Mouse (Mus musculus) limb, embryonic 12.5 days (tissue): Measurements from ENCODE around the gene Nbr1. TPM values are rescaled to one million over a fixed set of nuclear protein-coding genes. Genes with fewer than 3 reads are reported as not detected.
A peak's percentile ranks its signal among the peaks of the same experiment; 100 is the strongest.
"Not testable (repeated sequence)": the region's sequence is repeated elsewhere in the genome, so short reads cannot be mapped to it uniquely, and the experiment has no call there.

Source experiments
- ATAC-seq: fragments of 200-750 bp; cut with Nextera tagmentation; 2 replicates; pipeline ENCODE4 v1.8.0; 2017; ENCODE audit warnings: low read depth, moderate TSS enrichment; ENCODE audit not compliant: insufficient number of reproducible peaks, insufficient read depth, low FRiP score, low TSS enrichment
- H3K27ac ChIP-seq: fragments of 300-500 bp; sonication (generic); 2 replicates; pipeline ENCODE4 v1.5.1; 2016; ENCODE audit warnings: mild to moderate bottlenecking, moderate library complexity
- H3K27me3 ChIP-seq: fragments of 300-500 bp; sonication (generic); 2 replicates; pipeline ENCODE4 v1.6.1; 2016; ENCODE audit warnings: mild to moderate bottlenecking, moderate library complexity
- H3K36me3 ChIP-seq: fragments of 300-500 bp; sonication (generic); 2 replicates; pipeline ENCODE4 v1.6.1; 2016; ENCODE audit warnings: mild to moderate bottlenecking, moderate library complexity
- H3K4me1 ChIP-seq: fragments of 300-500 bp; sonication (generic); replicated peaks from 2 replicates; pipeline ENCODE4 v1.6.1; 2016
- H3K4me2 ChIP-seq: fragments of 300-500 bp; sonication (generic); 2 replicates; pipeline ENCODE4 v1.6.1; 2016; ENCODE audit warnings: mild to moderate bottlenecking, moderate library complexity
- H3K4me3 ChIP-seq: fragments of 300-500 bp; sonication (generic); replicated peaks from 2 replicates; pipeline ENCODE4 v1.5.1; 2016; ENCODE audit warnings: mild to moderate bottlenecking
- H3K9ac ChIP-seq: fragments of 300-500 bp; sonication (generic); replicated peaks from 2 replicates; pipeline ENCODE4 v1.6.1; 2016; ENCODE audit warnings: mild to moderate bottlenecking, moderate library complexity
- H3K9me3 ChIP-seq: fragments of 300-500 bp; sonication (generic); 2 replicates; pipeline ENCODE4 v1.6.1; 2016; ENCODE audit warnings: mild to moderate bottlenecking, moderate library complexity
- WGBS: fragments of 180-500 bp; shearing (Covaris S2); methylation state at CpG from one replicate; pipeline ENCODE4 v1.1.7; 2016; 5-methylcytosine and 5-hydroxymethylcytosine counted together
- polyA plus RNA-seq: library from polyadenylated mRNA; unstranded; fragments of >200 nt; fragmentation: Nextera tagmentation; extraction: Ambion mirVana; gene quantifications from 2 replicates; pipeline ENCODE4 v1.2.1, GENCODE M21; 2016

The Nbr1 gene
- polyA plus RNA-seq, 1 experiment from 2014 or later = 83.8 TPM

GRCm38 (mm10) chr11:101626995-101627856 lies 75.3 kb downstream of the Nbr1 start, which contains the start of gene Rdm1:
TSS of gene Rdm1 (plus strand) at chr11:101627195.
- Histone ChIP-seq H3K36me3 (no peaks in the 10 kb centered on the region), H3K4me3 (peak within 1 kb of the TSS; percentile 50), H3K4me1 (0 out of 2 replicates have a peak, but pooled peaks cover 2% of the 10 kb centered on the region), H3K9me3 (no peaks in the 10 kb centered on the region), H3K4me2 (peak within 1 kb of the TSS; percentile 64), H3K9ac (peak within 1 kb of the TSS; percentile 76), H3K27me3 (no peaks in the 10 kb centered on the region), H3K27ac (peak within 1 kb of the TSS; percentile 99)
- ATAC-seq = peak; percentile 93
- under 1% methylated on average over 34 of the region's 34 CpGs for WGBS

GRCm38 (mm10) chr11:101627857-101628559 lies 76.1 kb downstream of the Nbr1 start:
- under 1% methylated on average over 33 of the region's 33 CpGs for WGBS
- Histone ChIP-seq H3K27me3 (no peaks in the 10 kb centered on the region), H3K36me3 (0 out of 2 replicates have a peak, but pooled peaks cover 2% of the 10 kb centered on the region), H3K9ac (peak overlapping the region; percentile 76), H3K4me3 (peak overlapping the region; percentile 50), H3K27ac (peak overlapping the region; percentile 98), H3K4me2 (peak overlapping the region; percentile 64), H3K4me1 (0 out of 2 replicates have a peak, but pooled peaks cover 2% of the 10 kb centered on the region), H3K9me3 (no peaks in the 10 kb centered on the region)
- peak; percentile 66 for ATAC-seq

GRCm38 (mm10) chr11:101628733-101629417 lies 76.9 kb downstream of the Nbr1 start:
- not testable (repeated sequence) for H3K27me3 ChIP-seq, H3K4me1 ChIP-seq, H3K36me3 ChIP-seq, ATAC-seq, H3K9ac ChIP-seq, H3K9me3 ChIP-seq
- Histone ChIP-seq H3K27ac (0 out of 2 replicates have a peak overlapping the region, but pooled peaks have one; percentile 98), H3K4me3 (peak overlapping the region; percentile 50), H3K4me2 (peak overlapping the region; percentile 64)
- 75% methylated on average over 4 of the region's 5 CpGs for WGBS

Other genes with a start within 250 kb of the Nbr1 start
- 126 and 129 TPM in 2 replicates for gene Becn1, start 249.9 kb upstream of the Nbr1 start, polyA plus RNA-seq
- 154 and 167 TPM in 2 replicates for gene Psme3, start 235.9 kb upstream of the Nbr1 start, polyA plus RNA-seq
- gene Aoc2, start 227.1 kb upstream of the Nbr1 start, polyA plus RNA-seq = 2.0 and 2.3 TPM in 2 replicates
- gene Aoc3, start 221.5 kb upstream of the Nbr1 start, polyA plus RNA-seq = 0.05 TPM in 1 of 2 replicates, not detected in the other
- gene G6pc, start 184.6 kb upstream of the Nbr1 start, polyA plus RNA-seq = not detected in 2 replicates
- 86.6 and 94.2 TPM in 2 replicates for gene Aarsd1, start 134.5 kb upstream of the Nbr1 start, polyA plus RNA-seq
- 8.2 and 9.8 TPM in 2 replicates for gene Gm27029, start 127.4 kb upstream of the Nbr1 start, polyA plus RNA-seq
- gene Rundc1, start 127.1 kb upstream of the Nbr1 start, polyA plus RNA-seq = 22.0 and 24.0 TPM in 2 replicates
- 7.8 and 9.4 TPM in 2 replicates for gene Ptges3l, start 126.8 kb upstream of the Nbr1 start, polyA plus RNA-seq
- 382 and 394 TPM in 2 replicates for gene Rpl27, start 109.9 kb upstream of the Nbr1 start, polyA plus RNA-seq
- 6.3 and 6.6 TPM in 2 replicates for gene Ifi35, start 103.7 kb upstream of the Nbr1 start, polyA plus RNA-seq
- gene Rnd2, start 87.2 kb upstream of the Nbr1 start, polyA plus RNA-seq = 9.7 and 10.2 TPM in 2 replicates
- gene Vat1, start 85.9 kb upstream of the Nbr1 start, polyA plus RNA-seq = 23.2 and 26.7 TPM in 2 replicates
- 19.0 and 21.0 TPM in 2 replicates for gene Brca1, start 194 bp upstream of the Nbr1 start, polyA plus RNA-seq
- gene Tmem106a, start 30.1 kb downstream of the Nbr1 start, polyA plus RNA-seq = 1.4 and 2.9 TPM in 2 replicates
- gene Gm11634, start 47.1 kb downstream of the Nbr1 start, polyA plus RNA-seq = not detected in 2 replicates
- gene Rdm1, start 75.0 kb downstream of the Nbr1 start, polyA plus RNA-seq = 37.0 and 37.8 TPM in 2 replicates
- 1.7 and 2.5 TPM in 2 replicates for gene Arl4d, start 113.4 kb downstream of the Nbr1 start, polyA plus RNA-seq
- 53.8 and 53.9 TPM in 2 replicates for gene Dhx8, start 180.8 kb downstream of the Nbr1 start, polyA plus RNA-seq
- gene Etv4, start 233.2 kb downstream of the Nbr1 start, polyA plus RNA-seq = 22.9 and 26.2 TPM in 2 replicates